Mouse (Mus musculus): ENCODE measurements around the gene Slc4a4.

DNA sequence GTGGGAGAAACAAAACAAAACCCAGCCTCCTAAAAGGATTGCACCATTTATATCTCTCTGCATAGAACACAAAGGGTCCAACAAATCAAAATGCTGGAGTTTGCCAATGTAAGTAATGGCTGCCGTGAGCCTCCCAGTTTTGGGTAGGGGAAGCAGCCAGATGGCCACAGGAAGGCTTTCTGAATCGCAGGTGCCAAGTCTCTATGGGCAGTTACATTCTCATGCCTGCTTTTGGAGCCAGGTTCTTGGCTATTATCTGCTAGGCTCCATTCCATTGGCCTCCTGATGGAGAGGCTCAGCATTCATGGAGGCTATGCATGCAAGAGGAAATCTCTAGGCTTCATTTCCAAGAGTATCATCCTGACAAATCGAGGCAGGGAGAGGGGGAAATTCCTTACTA is 169.0 kb downstream of the Slc4a4 start:
- TF ChIP-seq POLR2A (IDR thresholded peaks at IDR 0.05; ENCODE audit: borderline replicate concordance, extremely low read depth, insufficient read depth, insufficient read length, poor library complexity, severe bottlenecking) (no peak), CTCF (IDR thresholded peaks at IDR 0.05; ENCODE audit: borderline replicate concordance, extremely low read depth, insufficient read depth, insufficient read length) (no peak)
